Mouse (Mus musculus): Measurements from ENCODE around the gene Pxn. TPM values are rescaled to one million over a fixed set of nuclear protein-coding genes. Genes with fewer than 3 reads are reported as not detected.

Pxn gene
- 10 to 100 TPM; 13.7 to 22.1 (median 16.7) TPM for polyA plus RNA-seq (2017; shearing (Covaris generic))

- peak; percentile 87 for ATAC-seq
Measured at GRCm38 (mm10) chr5:115506454-115507201, at the start of gene Pxn. TSS of gene Pxn (plus strand) at chr5:115506676.

GRCm38 (mm10) chr5:115458918-115459317 is 47.6 kb upstream of the Pxn start:
- no peak for ATAC-seq

- no peak for ATAC-seq
Measured at GRCm38 (mm10) chr5:115464408-115465115, 41.9 kb upstream of the Pxn start.

- ATAC-seq, result no peak
Measured at GRCm38 (mm10) chr5:115465642-115466420, 40.6 kb upstream of the Pxn start, which contains the start of gene Pla2g1b. TSS of gene Pla2g1b (plus strand) at chr5:115466262.

- ATAC-seq, result no peak
Measured at GRCm38 (mm10) chr5:115469791-115470190, 36.7 kb upstream of the Pxn start.

GRCm38 (mm10) chr5:115470766-115471531 is 35.5 kb upstream of the Pxn start:
- ATAC-seq, result peak; percentile 32

- ATAC-seq, result no peak
Measured at GRCm38 (mm10) chr5:115473191-115473590, 33.3 kb upstream of the Pxn start.

GRCm38 (mm10) chr5:115474174-115474828 is 32.2 kb upstream of the Pxn start:
- ATAC-seq, result peak; percentile 74

- ATAC-seq, result peak; percentile 45
Measured at GRCm38 (mm10) chr5:115475337-115476106, 31.0 kb upstream of the Pxn start.

GRCm38 (mm10) chr5:115476107-115476727 is 30.3 kb upstream of the Pxn start:
- ATAC-seq, result no peak

- no peak for ATAC-seq
Measured at GRCm38 (mm10) chr5:115479561-115479960, 26.9 kb upstream of the Pxn start.

- ATAC-seq, result no peak
Measured at GRCm38 (mm10) chr5:115480101-115480500, 26.4 kb upstream of the Pxn start.

- ATAC-seq, result no peak
Measured at GRCm38 (mm10) chr5:115482390-115483265, 23.8 kb upstream of the Pxn start.

GRCm38 (mm10) chr5:115483385-115483784 is 23.1 kb upstream of the Pxn start:
- ATAC-seq, result no peak

GRCm38 (mm10) chr5:115483947-115484920 is 22.2 kb upstream of the Pxn start, which contains the start of gene Sirt4:
TSS of gene Sirt4 (minus strand) at chr5:115484725.
- peak; percentile 91 for ATAC-seq

- ATAC-seq, result no peak
Measured at GRCm38 (mm10) chr5:115484996-115485395, 21.5 kb upstream of the Pxn start.

GRCm38 (mm10) chr5:115485489-115486205 is 20.8 kb upstream of the Pxn start:
- ATAC-seq, result no peak
